Mouse (Mus musculus) layer of hippocampus, adult 18-20 months (tissue): ENCODE data around the gene Cited2. TPM values are rescaled to one million over a fixed set of nuclear protein-coding genes. Genes with fewer than 3 reads are reported as not detected.
A peak's percentile ranks its signal among the peaks of the same experiment; 100 is the strongest.

Source experiments
- DNase-seq, 2 experiments: peaks; one replicate each; pipeline ENCODE4 v3.0.0; 2022; ENCODE audit warnings: low spot score in 2 of 2
- total RNA-seq, 2 experiments: library from RNA; stranded (reverse); gene quantifications; 2 replicates each; pipeline ENCODE4 v1.2.3; 2021

Gene Cited2
- total RNA-seq, 2 experiments from 2014 or later = 37.0 to 38.0 TPM

DNA sequence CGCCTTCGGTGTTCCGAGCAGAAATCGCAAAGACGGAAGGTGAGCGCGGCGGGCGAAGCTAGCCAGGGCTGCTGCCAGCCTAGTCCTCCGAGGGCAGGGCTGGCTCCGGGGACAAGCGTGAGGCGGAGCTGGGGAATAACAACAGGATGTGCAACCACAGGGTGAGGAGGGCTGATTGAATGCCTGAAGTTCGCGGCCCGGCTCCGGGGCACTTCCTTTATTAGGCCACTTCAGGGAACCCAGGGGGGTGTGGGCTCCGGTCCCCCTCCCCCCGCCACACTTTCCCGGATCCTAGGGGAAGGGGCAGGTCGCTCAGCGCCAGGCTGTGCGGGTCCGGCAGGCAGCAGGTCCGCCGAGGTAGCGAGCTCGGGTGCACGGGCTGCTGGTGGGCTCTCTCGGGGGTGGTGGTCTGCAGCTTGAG, 413 bp downstream of the Cited2 start:
- no peak for DNase-seq

DNA sequence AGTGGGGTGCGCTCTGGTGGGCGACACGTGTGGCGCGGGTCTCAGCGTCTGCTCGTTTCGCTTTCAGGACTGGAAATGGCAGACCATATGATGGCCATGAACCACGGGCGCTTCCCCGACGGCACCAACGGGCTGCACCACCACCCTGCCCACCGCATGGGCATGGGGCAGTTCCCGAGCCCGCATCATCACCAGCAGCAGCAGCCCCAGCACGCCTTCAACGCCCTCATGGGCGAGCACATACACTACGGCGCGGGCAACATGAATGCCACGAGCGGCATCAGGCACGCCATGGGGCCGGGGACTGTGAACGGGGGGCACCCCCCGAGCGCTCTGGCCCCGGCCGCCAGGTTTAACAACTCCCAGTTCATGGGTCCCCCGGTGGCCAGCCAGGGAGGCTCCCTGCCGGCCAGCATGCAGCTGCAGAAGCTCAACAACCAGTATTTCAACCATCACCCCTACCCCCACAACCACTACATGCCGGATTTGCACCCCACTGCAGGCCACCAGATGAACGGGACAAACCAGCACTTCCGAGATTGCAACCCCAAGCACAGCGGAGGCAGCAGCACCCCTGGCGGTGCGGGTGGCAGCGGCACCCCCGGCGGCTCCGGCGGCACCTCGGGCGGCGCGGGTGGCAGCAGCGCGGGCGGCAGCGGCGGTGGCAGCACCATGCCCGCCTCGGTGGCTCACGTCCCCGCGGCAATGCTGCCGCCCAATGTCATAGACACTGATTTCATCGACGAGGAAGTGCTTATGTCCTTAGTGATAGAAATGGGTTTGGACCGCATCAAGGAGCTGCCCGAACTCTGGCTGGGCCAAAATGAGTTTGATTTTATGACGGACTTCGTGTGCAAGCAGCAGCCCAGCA, 1.1 kb downstream of the Cited2 start:
- DNase-seq = peak; percentile 65 to 69

DNA sequence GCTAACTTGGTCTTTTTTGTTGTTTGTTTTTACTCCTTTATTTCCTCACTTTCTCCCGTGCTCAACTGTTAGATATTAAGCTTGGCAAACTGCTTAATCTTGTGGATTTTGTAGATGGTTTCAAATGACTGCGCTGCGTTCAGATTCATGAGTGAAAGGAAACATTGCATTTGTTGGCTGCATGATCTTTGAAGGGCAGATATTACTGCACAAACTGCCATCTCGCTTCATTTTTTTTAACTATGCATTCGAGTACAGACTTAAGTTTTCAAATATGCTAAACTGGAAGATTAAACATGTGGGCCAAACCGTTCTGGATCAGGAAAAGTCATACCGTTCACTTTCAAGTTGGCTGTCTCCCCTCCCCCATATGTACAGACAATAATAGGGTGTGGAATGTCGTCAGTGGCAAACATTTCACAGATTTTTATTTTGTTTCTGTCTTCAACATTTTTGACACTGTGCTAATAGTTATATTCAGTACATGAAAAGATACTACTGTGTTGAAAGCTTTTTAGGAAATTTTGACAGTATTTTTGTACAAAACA, 2.1 kb downstream of the Cited2 start:
- DNase-seq = peak in 1 of 2 experiments; percentile 13

DNA sequence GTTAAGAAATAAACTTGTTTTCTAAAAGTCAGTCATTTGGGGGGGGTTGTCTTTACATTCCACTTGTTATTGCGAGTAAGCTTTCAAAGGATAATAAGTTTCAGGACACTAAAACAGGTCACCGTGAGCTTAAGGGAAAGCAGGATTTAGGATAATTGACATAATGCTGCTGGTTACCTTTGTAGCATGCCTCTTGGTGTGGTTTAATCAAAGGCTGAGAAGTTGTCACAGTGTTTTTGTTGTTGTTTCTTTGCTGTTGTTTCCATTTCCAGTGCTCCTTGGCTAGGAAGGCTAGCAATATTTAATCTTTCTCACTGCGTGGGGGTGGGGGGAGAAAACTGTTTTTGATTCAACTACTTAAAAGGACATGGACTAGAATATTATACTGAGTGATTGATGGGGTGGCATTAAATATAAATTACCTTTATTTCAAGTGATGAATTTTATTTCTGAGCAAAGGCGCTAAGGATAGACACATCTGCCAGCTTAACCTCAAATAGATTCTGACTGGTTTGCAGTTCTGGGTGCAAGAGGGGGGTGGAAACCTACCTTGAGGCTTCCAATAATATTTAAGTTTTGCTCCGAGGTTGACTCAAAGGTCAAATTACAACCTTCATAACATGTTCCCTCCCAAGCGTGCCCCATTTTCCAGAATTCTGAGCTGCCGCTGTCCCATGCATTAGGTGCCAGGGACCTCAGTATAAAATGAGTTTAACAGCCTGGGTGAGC, 2.8 kb downstream of the Cited2 start:
- no peak for DNase-seq

DNA sequence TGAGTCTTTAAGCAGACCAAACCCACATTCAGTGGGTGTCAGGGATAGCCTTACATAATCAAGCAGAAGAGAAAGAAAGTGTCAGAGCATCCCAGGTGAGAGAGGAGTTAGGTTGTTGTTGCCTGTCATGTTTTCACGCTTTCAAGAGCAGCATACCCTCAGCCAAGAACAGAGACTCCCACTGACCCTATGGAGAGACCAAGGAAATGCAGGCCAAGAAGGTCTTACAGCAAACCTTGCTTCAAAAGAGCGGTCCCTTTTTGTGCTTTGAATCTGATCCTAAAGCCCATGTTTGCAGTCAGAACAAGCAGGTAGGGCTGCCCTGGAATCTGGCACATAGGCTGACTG, 3.3 kb downstream of the Cited2 start:
- DNase-seq = peak in 1 of 2 experiments; percentile 8

DNA sequence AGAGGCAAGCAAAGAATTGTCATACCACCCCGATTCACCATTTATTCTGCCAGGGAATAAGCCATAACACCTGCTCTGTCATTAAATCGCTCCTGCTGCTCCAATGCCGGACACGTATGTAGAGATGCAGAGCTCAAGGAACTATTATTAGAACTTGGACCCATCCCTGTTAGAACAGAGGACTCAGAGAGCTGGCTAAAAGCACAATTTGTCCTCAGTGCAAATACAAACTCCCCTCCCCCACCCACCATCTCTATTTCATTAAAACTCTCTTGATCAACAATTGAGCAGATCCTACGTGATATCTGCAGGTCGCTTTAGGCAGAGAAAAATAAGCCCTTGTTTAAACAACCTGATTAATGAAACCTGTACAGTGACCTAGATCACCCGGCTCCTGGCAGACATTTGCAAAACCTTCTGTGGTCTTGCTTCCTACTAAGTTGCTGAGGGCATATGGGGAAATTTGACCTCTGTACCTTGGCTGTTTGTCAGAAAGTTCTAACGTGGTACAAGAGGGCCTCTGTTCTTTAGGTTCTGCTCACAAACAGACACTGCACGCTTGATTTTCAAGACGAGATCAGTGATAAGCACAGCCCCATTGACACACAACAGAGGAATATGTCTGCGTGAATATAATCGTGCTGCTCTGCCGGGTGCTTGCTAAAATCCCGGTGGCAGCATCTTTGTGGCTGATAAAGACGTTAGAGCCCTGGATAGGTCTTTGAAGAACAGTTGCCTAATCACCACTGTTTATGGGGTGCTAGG, 4.3 kb downstream of the Cited2 start:
- peak in 1 of 2 experiments; percentile 55 for DNase-seq

DNA sequence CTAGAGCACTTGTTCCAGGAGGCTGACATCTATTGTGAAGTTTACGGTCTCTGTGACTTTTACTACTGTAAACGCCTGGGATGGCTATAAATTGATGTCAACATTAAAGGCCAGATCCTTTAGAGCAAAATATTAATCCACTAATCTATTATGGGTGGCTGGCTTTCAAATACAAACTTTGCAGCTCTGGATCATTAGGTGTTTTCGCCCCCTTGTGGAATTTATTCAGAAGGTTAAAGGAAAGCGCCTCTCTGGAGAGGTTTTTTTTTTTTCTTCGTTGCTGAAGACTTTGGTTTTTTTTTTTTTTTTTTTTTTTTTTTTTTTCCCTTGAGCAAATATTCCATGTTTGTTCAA, 4.9 kb downstream of the Cited2 start:
- no peak for DNase-seq

DNA sequence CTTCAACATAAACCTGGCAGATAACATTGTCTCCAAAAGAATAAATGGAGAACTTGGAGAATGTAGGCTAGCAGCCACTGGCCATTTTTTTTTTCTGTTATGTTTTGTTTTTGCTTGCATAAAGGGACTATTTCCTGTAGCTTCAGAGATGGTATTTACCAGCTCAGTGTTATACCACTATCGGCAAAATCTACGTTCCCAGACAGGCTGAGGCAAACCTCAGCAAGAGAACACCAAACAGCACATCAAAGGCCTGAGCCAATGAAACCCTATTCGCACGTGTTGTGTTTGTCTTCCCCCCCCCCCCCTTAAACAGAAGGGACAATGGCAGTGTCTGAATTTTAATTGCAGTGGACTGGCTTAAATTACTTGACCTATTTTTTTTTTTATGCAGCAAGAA, 5.7 kb downstream of the Cited2 start:
- DNase-seq = no peak

DNA sequence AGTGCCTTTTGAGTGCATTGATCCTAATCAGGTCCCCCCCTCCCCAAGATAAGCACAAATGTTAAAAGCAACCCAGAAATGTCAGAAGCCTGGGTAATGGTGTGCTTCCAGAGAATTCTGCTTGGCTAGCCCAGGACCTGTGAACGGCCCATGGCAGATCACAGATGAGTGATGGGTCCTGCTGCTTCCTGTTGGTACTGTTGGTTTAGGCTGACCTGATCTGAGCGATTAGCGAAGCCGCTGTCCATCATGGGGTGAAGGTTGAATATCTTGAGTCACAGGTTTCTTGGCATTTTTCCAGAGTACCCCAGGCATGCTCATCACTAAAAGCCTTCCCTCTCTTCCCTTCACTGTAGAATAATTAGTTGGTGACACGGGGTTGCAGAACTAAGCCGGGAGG, 6.5 kb downstream of the Cited2 start:
- no peak for DNase-seq

DNA sequence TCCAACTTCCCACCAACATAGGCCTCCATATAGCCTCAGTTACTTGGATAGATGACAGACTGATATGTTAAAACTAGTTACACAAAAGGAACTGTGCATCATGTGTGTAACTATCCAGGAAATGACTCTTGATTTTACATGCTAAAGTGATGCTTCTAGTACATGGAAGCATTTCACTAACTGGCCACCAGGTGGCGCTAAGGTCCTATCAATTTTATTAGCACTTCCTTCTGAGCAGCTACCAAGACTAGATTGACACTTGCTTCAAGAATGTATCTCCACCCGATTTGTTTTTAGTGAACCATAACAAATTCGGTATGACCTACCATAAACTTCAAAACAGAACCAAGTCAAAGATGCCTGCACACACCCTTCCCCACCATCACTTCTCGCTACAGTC, 10.0 kb downstream of the Cited2 start:
- peak; percentile 59 to 90 for DNase-seq

DNA sequence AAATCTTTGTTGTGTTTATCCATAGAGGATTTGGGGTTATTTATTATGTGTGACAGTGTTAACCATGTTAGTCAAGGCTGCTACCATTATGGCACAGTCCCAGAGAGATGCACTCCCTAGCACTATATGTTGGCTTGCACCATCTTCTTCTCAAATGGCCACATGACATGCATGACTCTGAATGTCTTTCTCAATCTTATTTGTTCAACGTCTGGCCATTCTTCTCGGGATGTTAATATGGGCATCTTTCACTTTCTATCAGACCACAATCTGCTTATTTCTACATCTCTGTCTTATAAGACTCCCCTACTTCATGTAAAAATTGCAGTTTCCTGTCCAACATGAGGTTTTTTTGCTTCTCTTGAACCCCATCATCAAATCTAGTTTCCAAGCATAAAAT, 19.6 kb downstream of the Cited2 start:
- DNase-seq = no peak

DNA sequence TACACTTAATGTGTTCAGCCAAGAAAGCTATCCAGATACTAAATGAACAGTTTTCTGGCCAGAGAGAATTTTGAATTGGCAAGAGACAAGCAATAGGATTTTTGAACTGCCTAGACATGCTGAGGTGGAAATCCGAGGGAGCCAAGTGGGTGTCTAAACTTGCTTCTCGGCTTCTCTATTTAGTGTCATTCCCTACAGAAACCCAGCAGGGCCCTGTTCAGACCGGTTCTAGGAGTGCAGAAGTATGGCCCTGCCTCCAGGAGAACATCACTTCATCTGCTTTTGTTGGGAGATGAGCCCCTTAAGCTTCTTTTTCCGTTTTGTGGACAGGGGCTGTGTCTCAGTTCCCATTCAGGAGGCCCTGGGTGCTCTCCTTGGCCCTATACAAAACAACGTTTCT, 29.5 kb downstream of the Cited2 start:
- no peak for DNase-seq

DNA sequence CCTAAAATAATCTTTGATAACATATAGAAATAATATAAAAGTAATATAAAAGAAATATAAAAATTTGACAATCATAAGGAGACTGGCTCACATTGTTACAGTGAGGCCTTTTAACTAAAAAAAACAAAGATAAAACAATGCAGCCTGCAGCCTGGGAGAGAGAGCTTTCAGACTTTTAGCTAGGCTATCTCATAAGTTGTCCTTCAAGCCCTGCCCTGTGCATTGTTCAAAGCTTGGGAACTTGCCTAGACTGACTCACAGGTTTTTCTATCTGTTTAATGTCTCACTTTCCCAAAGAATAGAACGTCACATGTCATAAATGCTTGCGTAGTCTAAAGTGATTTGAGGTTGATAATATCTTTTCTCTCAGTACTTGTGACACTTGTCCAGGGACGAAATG, 36.8 kb downstream of the Cited2 start:
- DNase-seq = no peak

DNA sequence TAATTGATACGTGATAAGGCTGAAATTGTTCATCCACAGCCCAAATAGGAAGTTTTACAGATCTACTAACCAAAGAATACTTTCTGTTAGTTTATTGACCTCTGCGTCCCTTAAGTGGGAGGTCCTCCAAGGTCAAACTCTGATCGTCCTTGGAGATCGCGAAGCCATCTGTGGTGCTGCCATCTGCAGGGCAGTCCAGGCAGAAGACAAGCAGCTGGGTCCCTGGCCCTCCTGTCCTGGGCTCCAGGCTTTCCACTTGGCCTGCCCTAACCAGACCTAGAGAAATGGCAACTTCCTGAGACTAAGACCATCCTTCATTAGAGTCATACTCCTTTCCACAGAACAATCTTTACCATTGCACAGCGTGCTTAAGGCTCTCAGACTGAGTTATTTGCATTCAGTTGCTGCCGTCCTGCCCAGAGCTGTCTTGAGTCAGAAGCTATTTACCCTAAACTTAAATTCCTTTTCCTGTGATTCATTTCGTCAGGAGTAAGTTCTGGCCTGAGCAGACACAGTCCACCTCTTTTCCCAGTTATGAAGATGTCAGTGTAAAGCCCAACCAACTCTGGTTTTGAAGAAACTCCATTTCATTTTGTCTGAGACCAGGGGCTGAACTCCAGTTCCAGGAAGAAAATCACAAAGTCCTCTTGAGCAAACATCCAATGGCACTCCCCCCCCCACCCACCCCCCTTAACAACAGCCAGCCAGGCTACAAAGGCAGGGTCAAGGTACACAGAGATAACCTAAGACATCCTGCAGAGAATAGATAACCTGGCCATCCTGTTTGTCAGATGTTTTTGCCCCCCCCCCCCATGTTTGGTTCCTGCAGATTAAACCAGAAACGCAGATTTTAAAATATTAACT, 38.0 kb downstream of the Cited2 start:
- DNase-seq = no peak

DNA sequence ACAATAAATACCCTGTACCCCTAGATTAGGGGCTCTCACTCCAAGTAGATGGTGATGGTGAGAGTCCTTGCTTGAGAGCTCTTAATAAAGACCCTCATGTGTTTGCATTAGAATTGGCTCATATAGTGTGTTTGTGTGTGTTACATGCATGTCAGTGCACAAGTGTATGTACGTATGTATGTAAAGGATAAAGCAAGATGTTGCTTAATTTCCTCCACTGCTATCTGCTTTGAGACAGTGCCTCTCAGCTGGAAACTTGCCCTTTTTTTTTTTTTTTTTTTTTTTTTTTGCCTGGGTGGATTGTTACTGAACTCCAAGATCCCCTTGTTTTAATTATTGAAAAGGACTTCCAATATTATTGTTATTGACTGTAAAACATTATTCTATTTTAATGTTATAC, 38.6 kb downstream of the Cited2 start:
- no peak for DNase-seq

DNA sequence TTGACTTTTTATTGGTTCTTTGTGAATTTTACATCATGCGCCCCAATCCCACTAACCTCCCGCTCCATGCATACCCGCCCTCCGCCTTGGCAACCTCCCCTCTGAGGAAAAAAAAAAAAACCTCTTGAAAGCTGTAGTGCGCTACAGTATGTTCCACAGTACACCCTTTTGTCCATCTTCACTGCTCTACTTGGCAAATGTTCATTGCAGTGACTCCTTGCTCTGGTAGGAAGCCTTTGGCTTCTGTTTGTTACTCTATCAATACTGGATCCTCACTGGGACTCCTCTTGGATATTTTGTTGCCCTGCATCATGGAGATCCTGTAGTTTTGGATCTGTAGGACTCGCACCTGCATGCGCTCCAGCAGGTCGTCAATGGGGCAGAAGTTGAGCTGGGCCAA, 39.9 kb downstream of the Cited2 start:
- no peak for DNase-seq

DNA sequence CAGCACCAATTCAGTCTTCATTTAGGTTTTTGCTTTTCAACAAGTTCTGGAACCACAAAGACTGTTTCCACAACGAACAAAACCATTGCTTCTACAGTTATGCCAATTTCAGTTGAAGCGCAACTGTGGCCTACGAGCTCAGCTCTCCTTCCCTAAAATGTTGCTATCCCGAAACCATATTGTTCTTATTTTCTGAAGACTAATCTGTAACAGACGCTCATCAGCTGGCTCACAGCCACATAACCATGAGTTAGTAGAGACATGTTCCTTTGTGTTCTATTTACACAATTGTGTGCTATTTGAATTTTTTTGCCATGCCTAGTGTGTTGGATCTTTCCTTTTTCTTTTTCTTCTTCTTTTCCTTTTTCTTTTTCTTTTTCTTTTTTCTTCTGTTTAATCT, 46.8 kb downstream of the Cited2 start:
- DNase-seq = peak; percentile 5 to 78

DNA sequence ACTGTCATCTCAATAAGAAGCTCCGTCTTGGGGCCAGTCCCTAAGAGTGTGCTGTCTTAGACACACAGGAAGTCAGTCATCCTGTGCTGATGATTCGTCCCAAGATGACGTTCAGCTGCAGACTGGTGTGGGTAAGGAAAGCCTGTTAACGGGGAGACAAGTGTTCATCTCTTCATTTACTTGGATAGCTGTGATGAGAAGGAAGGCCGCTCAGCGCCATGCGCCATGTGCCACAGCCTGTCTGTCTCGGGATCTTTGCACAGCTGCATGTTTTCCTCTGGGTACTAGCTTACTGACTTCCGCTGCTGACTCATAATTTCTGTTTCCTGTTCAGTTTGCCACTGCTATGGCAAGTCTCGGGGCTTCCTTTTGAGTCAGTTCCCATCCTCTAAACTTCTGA, 49.3 kb downstream of the Cited2 start:
- no peak for DNase-seq

DNA sequence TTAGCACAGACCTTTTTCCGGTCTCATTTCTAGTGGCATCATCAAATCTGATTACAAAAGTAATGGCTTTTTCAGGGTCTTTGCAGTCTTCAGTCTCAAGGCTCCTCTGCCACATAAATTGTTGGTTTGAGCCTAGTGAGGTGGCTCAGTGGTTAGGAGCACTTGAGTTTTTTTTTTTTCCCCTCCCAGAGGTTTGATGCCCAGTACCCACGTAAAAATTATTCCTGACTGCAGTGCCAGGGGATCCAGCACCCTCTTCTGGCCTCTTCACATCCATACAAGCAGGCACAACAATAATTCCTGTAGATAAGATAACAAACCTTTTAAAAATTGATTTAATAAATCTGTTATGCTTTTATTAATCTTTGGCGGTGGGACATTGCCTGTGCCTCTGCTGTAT, 51.3 kb downstream of the Cited2 start:
- no peak for DNase-seq

DNA sequence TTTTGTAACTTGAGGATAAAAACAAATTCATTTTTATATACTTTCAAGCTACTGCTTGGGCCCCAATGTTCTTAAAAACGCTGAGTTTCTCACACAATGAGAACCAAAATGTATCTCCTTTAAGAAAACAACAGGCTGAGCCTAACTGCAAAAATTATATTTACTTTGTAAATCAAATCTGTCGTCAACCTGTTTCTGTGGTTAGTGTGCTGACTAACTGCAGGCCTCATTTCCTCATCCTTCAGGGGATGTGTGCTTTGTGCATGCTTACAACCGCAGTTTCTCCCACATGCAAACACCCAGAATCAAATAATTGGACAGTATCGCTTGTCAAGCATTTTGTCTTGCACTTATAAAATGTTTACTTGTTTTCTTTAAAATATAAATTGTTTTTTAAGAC, 52.1 kb downstream of the Cited2 start:
- DNase-seq = no peak
